Mouse (Mus musculus) MEL-GATA-1-ER (cell line): ENCODE measurements around the gene Tia1.

Experiments
- DNase-seq: peaks from one replicate; pipeline ENCODE4 v3.0.0-alpha.2; 2012; ENCODE audit warnings: low read depth; ENCODE audit errors: extremely low read depth

The Tia1 gene

DNA sequence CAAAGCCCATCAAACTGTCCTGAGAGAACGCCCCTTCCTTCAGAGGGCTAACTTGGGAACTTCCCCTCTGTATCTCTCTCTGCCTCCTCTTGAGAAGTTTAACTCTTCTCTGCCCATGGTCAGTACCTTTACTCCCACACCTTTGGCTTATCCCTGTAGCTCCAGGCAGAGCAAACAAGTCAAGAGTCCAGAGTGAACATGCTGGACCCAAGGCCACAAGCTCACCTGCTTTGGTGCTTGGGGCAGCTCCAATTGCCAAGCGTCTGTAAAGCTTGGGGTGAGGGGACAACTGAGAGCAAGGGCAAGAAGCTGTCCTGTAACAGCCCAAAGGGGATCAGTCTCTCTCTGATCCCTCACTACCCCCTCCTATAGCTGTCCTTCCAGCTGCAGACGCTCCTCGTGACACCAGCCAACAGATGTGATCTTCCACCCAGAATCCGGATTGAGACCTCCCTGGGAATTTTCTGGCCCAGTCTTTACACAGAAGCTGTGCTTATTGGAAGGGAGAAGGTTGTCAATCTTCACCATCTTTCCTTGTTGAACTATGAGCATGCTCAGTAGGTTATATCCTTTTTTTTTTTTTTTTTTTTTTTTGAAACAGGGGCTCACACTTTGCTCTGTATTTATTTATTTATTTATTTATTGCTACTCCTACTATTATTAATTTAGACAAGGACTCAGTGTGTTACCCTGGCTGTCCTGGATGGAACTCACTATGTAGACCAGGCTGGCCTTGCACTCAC, 18.5 kb upstream of the Tia1 start:
- no peak for DNase-seq

DNA sequence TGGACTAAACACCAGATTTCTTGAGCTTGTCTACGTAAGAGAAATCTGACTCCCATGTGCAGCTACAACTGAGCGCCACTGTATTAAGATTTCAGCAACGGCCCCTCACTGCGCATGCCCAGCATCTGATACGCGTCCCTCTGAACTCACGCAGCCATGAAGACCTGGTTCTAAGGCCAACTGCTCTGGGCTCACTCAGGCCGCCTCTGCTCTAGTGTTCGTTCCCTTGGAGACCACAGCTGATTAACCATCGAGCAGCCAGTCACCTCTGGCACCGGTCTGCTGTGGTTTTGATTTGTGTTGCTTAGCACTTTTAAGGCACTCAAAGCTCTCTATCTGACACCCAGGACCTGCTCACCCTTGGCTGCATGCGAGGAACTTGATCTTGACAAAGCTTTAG, 16.7 kb upstream of the Tia1 start:
- DNase-seq = no peak

DNA sequence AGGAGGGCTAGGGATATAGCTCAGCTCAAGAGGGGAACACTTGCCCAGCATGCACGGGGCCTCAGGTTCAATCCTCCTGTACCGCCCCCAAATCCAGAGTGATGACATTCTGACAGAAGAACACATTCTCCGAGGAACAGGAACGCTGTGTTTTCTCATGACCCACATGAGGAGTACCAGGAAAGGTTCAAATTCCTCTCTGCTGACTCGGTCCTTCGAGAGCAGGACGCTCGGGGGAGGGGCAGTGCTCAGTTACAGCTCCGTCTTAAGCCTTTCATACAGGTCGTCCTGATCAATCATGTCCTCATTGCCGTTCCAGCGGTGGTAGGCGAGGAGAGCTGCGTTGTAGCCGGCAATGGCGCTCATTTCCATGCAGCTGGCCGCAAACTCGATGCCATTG, 15.6 kb upstream of the Tia1 start:
- DNase-seq = no peak

DNA sequence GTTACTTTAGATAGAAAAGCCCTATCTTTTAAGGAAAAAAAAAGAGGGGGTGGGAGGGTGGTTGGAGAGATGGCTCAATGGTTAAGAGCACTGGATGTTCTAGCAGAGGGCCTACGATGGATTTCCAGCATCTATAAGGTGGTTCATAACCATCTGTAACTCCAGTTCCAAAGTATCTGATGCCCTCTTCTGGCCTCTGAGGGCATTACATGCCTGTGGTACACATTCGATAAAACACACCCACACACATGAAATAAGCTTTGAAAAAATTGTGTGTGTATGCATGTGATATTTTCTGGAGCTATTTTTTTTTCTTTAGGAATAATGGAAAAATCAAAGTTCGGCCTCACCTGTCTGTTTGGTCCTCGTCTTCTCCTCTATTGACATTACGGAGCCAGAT, 12.7 kb upstream of the Tia1 start:
- no peak for DNase-seq

DNA sequence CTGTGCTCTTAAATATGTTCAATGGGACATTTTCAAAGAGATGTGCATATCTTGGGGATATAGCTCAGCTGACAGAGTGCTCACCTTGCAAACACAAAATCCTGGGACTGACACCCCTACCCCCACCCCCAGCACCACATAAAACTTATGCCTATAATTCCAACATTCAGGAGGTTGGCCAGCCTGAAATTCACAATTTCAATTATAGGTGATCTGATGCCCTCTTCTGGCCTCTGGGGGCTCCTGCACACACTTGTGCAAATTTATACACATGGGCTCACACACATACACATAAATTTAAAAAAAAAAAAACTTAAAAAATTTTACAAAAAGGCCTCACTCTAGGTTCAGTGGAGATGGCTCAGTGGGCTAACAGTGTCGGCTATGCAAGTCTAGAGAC, 10.8 kb upstream of the Tia1 start:
- no peak for DNase-seq

DNA sequence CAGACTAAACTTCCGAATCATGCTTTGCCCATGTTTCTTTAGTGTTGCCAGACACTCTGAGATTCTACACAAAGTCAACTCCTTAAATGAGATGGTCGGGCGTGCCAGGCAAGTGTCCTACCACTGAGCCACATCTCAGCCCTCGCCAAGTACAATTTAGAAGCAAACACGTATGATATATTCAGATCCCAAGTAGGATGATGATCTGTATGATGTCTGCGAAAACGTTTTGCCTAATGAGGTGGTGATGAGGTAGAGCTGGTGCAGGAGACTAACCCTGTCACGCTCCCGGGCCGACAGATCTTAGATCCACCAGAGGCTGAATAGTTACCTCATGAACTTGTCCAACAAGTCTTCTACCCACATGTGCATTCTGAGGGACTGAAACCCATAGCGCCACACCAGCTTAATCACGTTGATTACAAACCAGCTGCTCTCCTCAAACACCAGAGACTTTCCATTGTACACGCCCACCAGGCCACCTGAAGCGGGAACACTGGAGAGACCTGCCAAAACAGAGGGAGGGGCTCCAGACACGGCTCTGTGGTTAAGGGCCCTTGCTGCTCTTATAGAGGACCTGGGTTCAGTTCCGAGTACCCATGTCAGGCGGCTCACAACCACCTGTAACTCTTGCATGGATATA, 9.8 kb upstream of the Tia1 start:
- DNase-seq = no peak

DNA sequence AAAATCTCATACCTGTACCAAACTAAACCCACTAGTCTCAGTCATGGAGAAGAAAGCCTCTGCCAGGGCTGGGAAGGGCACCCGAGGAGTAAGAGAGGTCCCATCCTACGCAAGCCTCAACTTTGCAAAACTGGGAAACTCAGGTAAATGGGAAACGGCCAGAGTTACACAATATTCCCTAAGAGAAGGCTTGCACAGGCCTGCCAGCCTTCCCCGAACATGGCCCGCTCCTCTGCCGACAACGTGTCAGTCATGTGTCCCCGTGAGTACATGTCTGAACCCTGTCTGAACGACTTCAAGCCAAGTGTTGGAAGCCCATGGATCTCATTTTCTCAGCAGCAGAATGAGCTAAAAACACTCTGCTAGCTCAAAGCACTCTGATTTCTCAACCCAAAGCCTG, 9.0 kb upstream of the Tia1 start:
- DNase-seq = no peak

DNA sequence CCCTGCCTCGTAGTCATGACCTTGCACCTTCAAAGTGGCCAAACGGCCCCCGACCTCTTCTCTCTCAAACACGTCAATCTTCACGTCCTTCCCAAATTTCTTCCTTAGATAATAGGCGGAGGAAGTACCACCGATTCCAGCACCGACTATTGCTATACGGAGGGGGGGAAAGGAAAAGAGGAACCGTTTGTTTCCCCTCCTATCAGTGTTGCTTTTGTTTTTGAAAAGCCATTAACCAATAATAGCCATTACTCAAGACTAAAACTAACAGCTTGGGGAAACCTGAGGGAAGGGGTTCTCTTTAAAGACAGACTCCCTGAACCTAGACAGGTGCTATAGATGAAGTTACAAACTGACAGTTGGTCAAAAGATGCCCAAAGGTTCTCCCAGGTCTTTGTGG, 8.1 kb upstream of the Tia1 start:
- no peak for DNase-seq

DNA sequence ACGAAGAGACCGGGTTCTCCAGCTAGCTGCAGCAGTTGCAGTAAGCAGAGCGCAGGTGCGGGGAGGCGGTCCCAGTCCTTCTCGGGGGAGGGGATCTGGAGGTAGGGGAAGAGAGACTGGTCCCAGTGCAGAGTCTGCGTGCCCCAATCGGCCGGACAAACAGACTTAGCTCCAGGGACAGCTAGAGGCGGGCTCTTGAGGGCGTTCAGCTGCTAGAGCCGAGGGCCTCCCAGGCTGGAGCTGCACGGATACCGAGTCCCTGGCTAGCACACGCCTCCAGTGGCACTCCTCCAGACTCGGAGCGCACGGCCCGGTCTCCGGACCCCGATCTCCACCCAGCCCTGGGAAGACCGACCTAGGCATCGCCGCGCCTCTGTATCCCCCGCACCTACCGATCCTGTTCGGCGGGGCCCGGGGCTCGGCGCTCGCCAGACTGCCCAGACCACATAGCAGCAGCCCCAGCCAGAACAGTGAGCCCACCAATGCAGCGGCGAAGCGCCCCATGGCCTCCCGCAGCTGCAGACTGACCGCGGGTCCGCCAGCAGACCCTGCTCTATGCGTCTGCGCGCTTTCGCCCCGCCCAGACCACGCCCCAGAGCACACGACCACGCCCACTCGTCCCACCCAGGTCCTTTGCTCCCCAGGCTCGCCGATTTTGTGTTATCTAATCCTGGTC, 7.3 kb upstream of the Tia1 start, which contains the start of gene Pcyox1:
TSS of gene Pcyox1 (minus strand) at position 574 of the 676 bp plus-strand sequence.
- no peak for DNase-seq

DNA sequence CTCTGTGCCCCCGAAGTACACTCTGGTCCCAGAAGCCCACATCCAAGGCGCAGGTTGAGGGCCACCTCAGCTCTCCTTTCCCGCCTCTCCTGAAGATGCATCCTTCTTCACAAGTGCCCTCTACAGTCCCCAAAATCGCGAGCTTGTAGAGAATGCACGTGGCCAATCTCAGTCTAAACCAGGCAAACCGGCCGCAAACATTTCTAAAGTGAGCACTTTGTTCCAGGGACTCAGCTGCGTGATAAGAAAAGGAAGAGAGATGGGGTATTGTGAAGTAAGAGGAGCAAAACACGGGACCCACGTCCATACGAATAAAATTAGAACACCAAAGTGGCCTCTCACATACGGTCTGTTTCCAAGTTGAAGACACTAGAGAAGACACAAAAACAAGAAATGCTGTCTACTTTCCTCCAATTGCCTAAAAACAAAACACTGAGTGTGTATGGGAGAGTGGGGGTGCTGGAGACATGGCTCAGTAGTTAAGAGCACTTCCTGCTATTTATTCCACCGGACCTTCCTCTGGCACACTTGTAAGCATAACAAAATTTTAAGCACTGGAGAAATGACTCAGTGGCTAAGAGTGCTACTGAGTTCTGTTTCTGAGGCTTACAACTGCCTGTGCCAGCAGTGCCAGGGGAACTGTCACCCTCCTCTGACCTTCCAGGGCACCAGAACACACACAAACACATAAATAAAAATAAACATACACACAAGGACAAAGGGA, 6.6 kb upstream of the Tia1 start:
- no peak for DNase-seq

DNA sequence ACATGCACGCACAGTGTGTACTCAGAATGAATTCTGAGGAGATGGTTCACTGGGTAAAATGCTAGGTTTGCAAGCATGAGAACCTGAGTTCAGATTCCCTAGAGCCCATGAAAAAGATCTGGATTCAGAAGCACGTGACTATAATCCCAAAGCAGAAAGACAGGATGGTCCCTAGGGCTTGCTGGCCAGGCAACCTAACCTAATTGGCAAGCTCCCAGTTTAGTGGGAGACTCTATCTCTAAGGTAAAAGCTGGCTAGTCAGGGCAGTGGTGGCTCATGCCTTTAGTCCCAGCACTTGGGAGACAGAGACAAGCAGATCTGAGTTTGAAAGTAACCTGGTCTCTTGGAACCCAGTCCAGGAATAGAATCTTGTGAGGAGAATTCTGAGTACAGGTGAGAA, 5.0 kb upstream of the Tia1 start:
- DNase-seq = no peak

DNA sequence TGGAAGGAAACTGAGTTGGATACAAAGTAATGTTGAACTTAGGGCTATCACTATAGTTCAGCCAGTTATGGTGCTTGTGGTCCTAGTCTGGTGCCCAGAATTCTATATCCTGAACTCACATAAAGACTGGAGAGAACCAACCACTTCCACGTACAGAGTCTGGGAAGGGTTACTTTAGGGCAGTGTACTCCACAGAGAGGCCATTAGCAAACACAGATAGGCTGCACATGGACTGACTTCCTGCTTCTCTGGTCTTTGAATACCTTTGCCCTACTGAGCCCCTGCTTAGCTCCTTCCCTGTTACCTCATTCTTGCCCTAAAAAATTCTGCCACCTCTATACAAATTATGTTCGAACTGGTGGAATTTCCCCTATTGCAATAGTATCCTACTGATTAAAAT, 4.0 kb upstream of the Tia1 start:
- DNase-seq = no peak

DNA sequence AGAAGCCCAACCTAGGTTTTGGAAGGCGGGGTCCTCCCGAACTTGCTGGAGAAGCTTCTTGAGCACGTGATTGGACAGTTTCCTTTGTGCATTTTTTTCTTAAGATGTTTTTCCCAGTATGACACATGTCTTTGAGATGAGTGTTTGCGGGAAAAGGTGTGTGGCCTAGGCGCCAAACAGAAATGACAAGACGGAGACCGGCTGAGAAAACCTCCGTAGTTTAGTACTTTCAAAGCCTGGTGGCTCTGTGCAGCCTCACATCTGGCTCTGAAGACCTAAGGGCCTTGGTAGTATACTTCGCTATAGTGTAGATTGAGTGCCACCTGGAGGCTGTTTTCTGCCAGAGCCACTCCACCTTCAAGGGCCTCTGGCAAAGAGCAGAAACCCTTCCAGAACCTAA, 3.0 kb upstream of the Tia1 start:
- peak; percentile 80 for DNase-seq

DNA sequence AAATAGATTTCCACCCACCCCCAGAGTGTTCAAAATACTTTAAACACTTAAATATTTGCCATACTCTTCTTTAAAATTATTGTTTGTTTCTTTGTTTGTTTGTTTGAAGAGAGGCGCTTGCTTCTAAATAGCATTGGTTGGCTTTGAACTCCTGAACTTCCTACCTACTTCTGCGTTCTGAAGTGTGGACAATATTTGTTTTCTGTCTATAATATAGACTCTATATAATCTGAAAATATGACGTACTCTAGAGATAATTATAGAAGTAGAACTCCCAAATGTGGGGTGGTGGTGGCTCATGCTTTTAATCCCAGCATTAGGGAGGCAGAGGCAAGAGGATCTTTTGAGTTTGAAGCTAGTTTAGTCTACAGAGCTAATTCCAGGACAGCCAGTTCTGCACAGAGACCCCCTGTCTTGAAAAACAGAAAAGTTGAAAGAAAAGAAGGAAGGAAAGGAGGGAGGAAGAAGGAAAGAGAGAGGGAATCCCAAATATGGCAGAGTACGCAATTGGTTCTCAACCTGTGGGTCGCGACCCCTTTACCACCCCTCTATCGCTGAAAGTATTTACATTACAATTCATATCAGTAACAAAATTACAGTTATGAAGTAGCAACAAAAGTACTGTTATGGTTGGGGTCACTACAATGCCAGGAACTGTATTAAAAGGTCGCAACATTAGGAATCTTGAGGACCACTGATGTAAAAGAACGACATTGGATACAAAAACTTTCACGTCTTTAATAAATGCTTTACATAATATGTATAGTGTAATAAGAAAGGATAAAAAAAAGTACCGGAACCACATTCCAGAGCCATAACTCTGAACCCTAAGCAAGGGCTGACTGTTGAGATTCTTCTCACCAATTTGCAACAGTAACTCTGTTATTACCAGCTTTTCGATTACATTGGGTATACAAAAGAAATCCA, 1.1 kb upstream of the Tia1 start:
- no peak for DNase-seq

DNA sequence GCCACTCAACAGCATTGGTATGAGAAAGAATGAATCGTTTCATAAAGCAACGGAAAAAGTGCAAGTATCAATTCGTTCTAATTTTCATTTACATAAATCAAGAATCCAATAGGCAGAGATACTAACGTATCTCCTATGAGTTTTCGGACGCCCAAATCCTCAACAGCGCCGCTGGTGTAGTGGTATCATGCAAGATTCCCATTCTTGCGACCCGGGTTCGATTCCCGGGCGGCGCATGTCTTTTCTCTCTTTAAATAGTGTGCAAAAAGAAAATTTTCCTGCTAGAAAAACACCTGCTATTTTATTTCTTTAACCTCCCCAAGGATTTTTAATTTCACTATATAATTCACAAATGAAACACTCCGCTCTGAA, 305 bp upstream of the Tia1 start:
- DNase-seq = no peak

DNA sequence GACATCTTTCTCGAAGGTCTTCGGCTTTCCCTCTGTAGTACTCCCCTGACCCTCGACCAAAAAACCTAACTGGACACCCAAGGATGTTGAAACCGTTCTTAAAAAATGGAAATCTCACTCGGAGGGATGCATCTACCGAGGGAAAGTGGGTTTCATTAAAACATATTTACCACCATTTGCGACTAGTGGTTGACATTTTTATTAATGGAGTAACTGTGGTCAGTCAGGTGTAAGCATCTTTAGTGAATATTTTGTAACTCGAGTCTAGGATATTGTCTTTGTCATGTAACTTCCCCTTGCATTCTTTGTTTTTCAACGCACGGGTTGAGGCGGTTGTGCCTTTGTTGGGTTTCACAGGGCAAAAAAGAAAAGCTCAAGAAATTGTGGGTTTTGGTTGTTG, 977 bp downstream of the Tia1 start:
- DNase-seq = no peak

DNA sequence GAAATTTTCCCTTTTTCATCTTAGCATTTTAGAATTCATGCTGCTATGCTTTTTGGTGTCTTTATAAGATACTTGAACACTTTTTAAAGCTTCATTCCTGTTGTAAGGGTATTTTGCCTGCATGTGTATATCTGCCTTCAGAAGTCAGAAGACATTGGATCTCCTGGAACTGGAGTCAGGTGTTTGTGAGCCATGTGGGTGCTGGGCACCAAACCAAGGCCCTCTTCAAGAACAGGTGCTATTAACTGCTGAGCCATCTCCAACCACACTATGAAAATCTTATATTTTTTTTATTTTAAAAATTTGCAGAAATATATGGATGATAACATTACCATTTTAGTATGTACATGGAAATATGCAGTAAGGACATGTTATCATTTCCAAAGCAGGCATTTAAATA, 2.3 kb downstream of the Tia1 start:
- no peak for DNase-seq

DNA sequence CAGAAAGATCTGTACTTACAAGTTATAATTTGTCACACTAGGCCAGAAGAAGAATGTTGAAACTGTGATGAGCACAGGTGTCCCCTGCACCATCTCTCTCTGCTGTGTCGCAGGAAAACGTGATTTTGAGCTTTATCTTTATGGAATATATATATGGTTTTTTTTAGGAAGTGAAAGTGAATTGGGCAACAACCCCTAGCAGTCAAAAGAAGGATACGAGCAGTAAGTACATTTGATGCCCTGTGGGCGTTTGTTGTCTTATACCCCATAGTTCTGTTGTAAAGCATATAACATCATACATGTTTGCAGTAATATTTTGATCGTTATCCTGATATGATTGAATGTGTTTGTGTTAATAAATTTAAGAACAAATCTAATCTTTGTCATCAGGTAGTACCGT, 14.7 kb downstream of the Tia1 start:
- DNase-seq = no peak

DNA sequence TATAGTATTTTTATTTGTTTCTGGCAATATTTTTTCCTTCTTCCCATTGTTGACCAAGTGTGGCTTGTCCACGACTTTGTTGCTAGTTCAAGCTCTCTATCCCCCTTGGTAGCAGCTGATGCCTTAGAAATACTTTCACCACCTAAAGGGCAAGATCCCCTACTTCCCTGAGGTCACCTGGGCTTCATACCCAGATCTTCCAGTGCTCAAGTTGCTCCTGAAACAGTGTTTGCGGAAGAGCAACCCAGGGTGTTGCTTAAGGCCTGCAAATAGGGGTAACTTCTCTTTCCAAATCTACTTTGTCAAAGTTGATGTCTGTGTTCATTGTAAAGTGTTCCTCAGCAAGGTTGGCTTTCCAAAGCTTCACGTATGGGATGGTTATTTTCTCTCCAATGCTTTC, 15.2 kb downstream of the Tia1 start:
- no peak for DNase-seq

DNA sequence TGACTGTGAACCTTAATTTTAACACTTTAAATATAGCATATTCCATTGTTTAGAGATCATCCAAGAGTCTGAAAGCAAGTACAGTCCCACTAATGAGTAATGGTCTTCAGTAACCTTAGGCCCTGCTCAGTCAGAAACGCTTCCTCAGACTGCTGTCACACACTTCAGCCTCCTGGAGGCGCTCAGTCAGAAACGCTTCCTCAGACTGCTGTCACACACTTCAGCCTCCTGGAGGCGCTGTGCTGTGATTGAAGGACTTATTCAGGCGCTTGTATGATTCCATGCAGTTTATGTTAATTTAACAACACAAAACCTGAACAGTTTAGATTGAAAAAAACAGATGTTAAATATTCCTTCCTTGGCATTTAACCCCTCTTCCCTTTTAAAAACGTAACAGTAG, 16.5 kb downstream of the Tia1 start:
- DNase-seq = peak; percentile 32

DNA sequence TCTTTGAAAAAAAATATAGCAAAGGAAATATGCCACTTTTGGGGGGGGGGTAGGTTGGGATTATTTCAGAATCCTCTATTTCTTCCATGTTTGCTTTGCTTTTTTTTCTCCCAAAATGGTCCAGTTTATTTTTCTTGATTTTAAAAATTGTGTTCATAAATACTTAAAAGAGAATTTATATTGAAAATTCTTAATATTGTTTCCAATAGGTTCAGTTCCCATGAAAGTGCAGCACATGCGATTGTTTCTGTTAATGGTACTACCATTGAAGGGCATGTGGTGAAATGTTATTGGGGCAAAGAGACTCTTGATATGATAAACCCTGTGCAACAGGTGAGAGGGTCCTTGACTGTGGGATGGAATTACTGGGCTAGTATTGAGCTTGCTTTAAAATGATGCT, 22.3 kb downstream of the Tia1 start, which contains the start of gene Gm44790:
TSS of gene Gm44790 (plus strand) at position 301 of the 400 bp plus-strand sequence.
- DNase-seq = no peak
